Mouse (Mus musculus) spleen, adult 10 weeks (tissue): Measurements from ENCODE around the gene Tigd3. TPM values are rescaled to one million over a fixed set of nuclear protein-coding genes. Genes with fewer than 3 reads are reported as not detected.

Experiments used
- polyA plus RNA-seq: library from polyadenylated mRNA; stranded (reverse); fragments of 350-450 nt; fragmentation: Illumina TruSeq; extraction: RNeasy Lipid Tissue Mini Kit (QIAGEN cat#74804); gene quantifications from one replicate; pipeline ENCODE4 v1.2.3, GENCODE M21; 2015; ENCODE audit warnings: low replicate concordance; ENCODE audit not compliant: insufficient read depth

Tigd3 gene
- polyA plus RNA-seq = 0.84 TPM

DNA sequence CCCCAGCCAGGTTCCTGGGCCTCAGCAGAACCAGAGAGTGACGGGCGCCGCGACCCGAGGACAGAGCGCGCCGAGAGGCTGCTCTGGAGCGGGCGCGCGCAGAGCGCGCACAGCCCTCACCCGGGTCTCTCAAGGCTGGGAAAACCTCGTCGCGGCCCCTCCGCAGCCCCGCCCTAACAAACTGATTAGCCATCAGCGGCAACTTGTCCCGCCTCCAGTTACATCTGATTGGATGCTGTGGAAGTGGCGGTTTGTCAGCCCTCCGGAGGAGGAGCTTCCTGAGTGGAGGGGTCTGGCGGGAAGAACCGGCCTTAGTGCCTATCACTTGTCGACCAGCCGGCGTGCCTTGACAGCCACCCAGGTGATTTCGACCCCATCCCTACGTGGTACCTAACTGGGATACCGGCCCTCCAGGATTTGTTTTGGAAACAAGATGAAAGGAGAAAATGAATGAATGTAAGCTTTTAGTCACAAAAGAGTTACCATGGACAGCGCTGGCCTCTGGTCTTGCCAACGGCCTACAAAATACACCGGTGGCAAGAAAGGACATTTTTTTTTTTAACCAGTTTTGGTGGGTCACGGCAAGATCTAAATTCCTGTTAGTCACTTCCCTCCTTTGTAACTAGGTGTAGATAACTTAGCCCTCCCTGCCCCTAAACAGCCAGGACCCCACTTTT, at the start of gene Tigd3:
Tigd3 (minus strand) TSS at position 148 of the 677 bp plus-strand sequence.

GRCm38 (mm10) chr19:5924713-5925093, 30.8 kb upstream of the Tigd3 start, which contains the start of gene Cdc42ep2:
Cdc42ep2 (minus strand) TSS chr19:5924816.

GRCm38 (mm10) chr19:5913007-5913719, 19.2 kb upstream of the Tigd3 start, which contains the start of gene Dpf2:
Dpf2 (minus strand) TSS chr19:5913010.

GRCm38 (mm10) chr19:5877618-5878361, 16.2 kb downstream of the Tigd3 start, which contains the start of gene Slc25a45:
Slc25a45 (plus strand) TSS chr19:5877808.

DNA sequence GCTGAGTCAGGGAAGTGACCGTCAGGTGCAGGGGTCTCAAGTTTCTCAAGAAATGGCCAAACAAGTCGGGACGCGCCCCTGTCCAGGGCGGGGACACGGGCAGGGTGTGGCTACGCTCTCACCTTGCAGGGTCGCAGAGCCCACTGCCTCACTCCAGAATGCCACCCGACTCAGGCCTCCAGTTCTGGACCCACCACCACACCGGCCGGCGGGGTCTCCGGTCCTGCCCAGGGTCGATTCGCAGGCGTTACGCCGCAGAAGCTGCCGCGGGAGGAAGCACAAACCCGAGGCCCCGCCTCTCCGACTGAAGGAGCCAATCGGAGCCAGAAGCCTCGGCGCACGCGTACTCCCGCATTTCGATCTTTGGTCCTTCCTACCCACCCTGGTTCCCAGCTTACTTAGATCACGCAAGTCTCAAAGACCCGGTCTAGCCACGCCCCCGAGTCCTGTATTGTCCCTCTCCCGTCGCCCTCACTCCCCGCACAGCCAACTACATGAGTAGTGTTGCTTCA, 18.9 kb downstream of the Tigd3 start, which contains the start of gene Frmd8:
Frmd8 (minus strand) TSS at position 306 of the 512 bp plus-strand sequence.

Other genes with a start within 250 kb of the Tigd3 start
- gene Sipa1, start 230.4 kb downstream of the Tigd3 start, polyA plus RNA-seq = 103 TPM
- gene Map3k11, start 205.4 kb downstream of the Tigd3 start, polyA plus RNA-seq = 12.7 TPM
- 25.8 TPM for gene Pcnx3, start 205.2 kb downstream of the Tigd3 start, polyA plus RNA-seq
- not detected for gene Kcnk7, start 189.8 kb downstream of the Tigd3 start, polyA plus RNA-seq
- gene Ehbp1l1, start 167.8 kb downstream of the Tigd3 start, polyA plus RNA-seq = 29.0 TPM
- gene Fam89b, start 164.5 kb downstream of the Tigd3 start, polyA plus RNA-seq = 8.4 TPM
- gene Ltbp3, start 153.2 kb downstream of the Tigd3 start, polyA plus RNA-seq = 9.0 TPM
- 17.1 TPM for gene Scyl1, start 122.7 kb downstream of the Tigd3 start, polyA plus RNA-seq
- 18.0 TPM for gene Frmd8, start 18.9 kb downstream of the Tigd3 start, polyA plus RNA-seq
- gene Slc25a45, start 16.3 kb downstream of the Tigd3 start, polyA plus RNA-seq = 35.5 TPM
- 103 TPM for gene Dpf2, start 18.9 kb upstream of the Tigd3 start, polyA plus RNA-seq
- 6.4 TPM for gene Cdc42ep2, start 30.7 kb upstream of the Tigd3 start, polyA plus RNA-seq
- 30.6 TPM for gene Pola2, start 70.1 kb upstream of the Tigd3 start, polyA plus RNA-seq
- not detected for gene Slc22a20, start 92.0 kb upstream of the Tigd3 start, polyA plus RNA-seq
- 28.9 TPM for gene Capn1, start 121.7 kb upstream of the Tigd3 start, polyA plus RNA-seq
- gene Syvn1, start 152.4 kb upstream of the Tigd3 start, polyA plus RNA-seq = 42.1 TPM
- gene Mrpl49, start 163.6 kb upstream of the Tigd3 start, polyA plus RNA-seq = 48.0 TPM
- 1,233 TPM for gene Fau, start 163.7 kb upstream of the Tigd3 start, polyA plus RNA-seq
- gene Znhit2, start 167.0 kb upstream of the Tigd3 start, polyA plus RNA-seq = 0.99 TPM
- 8.7 TPM for gene Tm7sf2, start 174.2 kb upstream of the Tigd3 start, polyA plus RNA-seq
- gene Vps51, start 183.1 kb upstream of the Tigd3 start, polyA plus RNA-seq = 47.4 TPM
- not detected for gene Tmem262, start 185.9 kb upstream of the Tigd3 start, polyA plus RNA-seq
- gene Gm28374, start 188.1 kb upstream of the Tigd3 start, polyA plus RNA-seq = not detected
- 12.9 TPM for gene Zfpl1, start 190.8 kb upstream of the Tigd3 start, polyA plus RNA-seq
- gene Cdca5, start 190.8 kb upstream of the Tigd3 start, polyA plus RNA-seq = 8.2 TPM
- gene AC131692.1, start 200.3 kb upstream of the Tigd3 start, polyA plus RNA-seq = 0.47 TPM
- not detected for gene Naaladl1, start 211.6 kb upstream of the Tigd3 start, polyA plus RNA-seq
- 4.3 TPM for gene Sac3d1, start 224.5 kb upstream of the Tigd3 start, polyA plus RNA-seq
- 16.4 TPM for gene Snx15, start 234.2 kb upstream of the Tigd3 start, polyA plus RNA-seq
- gene Batf2, start 246.8 kb upstream of the Tigd3 start, polyA plus RNA-seq = 1.8 TPM
- 11.0 TPM for gene Arl2, start 247.4 kb upstream of the Tigd3 start, polyA plus RNA-seq